Mouse (Mus musculus) forebrain, embryonic 10.5 days (tissue): ENCODE data around the gene Dydc1. TPM values are rescaled to one million over a fixed set of nuclear protein-coding genes. Genes with fewer than 3 reads are reported as not detected.

ENCODE experiments used
- DNase-seq: peaks from one replicate; pipeline ENCODE4 v3.0.0-alpha.2; 2017; ENCODE audit warnings: low spot score; ENCODE audit errors: extremely low spot score
- H3K27ac ChIP-seq: fragments of 300-500 bp; sonication (generic); 2 replicates; pipeline ENCODE4 v1.5.1; 2016; ENCODE audit warnings: mild to moderate bottlenecking
- H3K27me3 ChIP-seq: fragments of 300-500 bp; sonication (generic); 2 replicates; pipeline ENCODE4 v1.6.1; 2016; ENCODE audit warnings: mild to moderate bottlenecking; ENCODE audit not compliant: poor library complexity, severe bottlenecking
- H3K36me3 ChIP-seq: fragments of 300-500 bp; sonication (generic); replicated peaks from 2 replicates; pipeline ENCODE4 v1.6.1; 2016; ENCODE audit warnings: mild to moderate bottlenecking, moderate library complexity
- H3K4me1 ChIP-seq: fragments of 300-500 bp; sonication (generic); 2 replicates; pipeline ENCODE4 v1.6.1; 2016
- H3K4me3 ChIP-seq: fragments of 300-500 bp; sonication (generic); 2 replicates; pipeline ENCODE4 v1.5.1; 2016; ENCODE audit warnings: mild to moderate bottlenecking, moderate library complexity
- H3K9me3 ChIP-seq: fragments of 300-500 bp; sonication (generic); 2 replicates; pipeline ENCODE4 v1.6.1; 2016; ENCODE audit warnings: mild to moderate bottlenecking, moderate library complexity
- WGBS: fragments of 180-500 bp; shearing (Covaris S2); methylation state at CpG from one replicate; pipeline ENCODE4 v1.1.7; 2016; 5-methylcytosine and 5-hydroxymethylcytosine counted together
- polyA plus RNA-seq: library from polyadenylated mRNA; unstranded; fragments of >200 nt; fragmentation: Nextera tagmentation; extraction: Ambion mirVana; gene quantifications from 2 replicates; pipeline ENCODE4 v1.2.1, GENCODE M21; 2016

The Dydc1 gene
- polyA plus RNA-seq, 1 experiment from 2014 or later, result not detected

- Histone ChIP-seq H3K27ac (no peak overlapping the region), H3K4me1 (no peaks in the 10 kb centered on the region), H3K4me3 (no peak overlapping the region), H3K9me3 (no peaks in the 10 kb centered on the region), H3K27me3 (no peaks in the 10 kb centered on the region), H3K36me3 (no peaks in the 10 kb centered on the region)
- DNase-seq, result no peak
- 9% methylated on average over 1 of the region's 1 CpGs for WGBS
Observed at GRCm38 (mm10) chr14:41066416-41066815, 6.3 kb upstream of the Dydc1 start.

- peaks cover 5% of the 10 kb centered on the region; the same call in 1 of the 2 replicates for H3K27me3 ChIP-seq
- H3K36me3 ChIP-seq, result no peaks in the 10 kb centered on the region
- no peak within 1 kb of the TSS for H3K4me3 ChIP-seq
- H3K27ac ChIP-seq, result no peak within 1 kb of the TSS
- DNase-seq, result no peak
- H3K4me1 ChIP-seq, result peaks cover 9% of the 10 kb centered on the region
- no peaks in the 10 kb centered on the region for H3K9me3 ChIP-seq
Observed at GRCm38 (mm10) chr14:41069108-41069507, 3.6 kb upstream of the Dydc1 start, which contains the start of gene Dydc2. TSS of gene Dydc2 (minus strand) at chr14:41069208.

DNA sequence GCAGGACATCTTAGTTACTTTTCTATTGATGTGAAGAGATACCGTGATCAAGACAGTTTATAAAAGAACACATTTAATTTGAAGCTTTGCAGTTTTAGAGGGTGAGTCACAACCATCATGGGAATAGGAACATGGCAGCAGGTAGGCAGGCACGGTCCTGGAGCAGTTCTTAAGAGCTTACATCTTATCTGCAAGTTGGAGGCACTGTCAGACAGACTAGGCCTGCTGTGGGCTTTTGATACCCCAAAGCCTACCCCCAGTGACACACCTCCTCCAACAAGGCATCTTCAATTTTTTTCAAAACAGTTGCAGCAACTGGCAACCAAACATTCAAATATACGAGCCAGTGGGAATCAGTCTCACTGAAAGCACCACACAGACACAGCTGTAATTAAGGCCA, 2.4 kb upstream of the Dydc1 start:
- DNase-seq, result no peak
- Histone ChIP-seq H3K27me3 (peaks cover 5% of the 10 kb centered on the region; the same call in 1 of the 2 replicates), H3K9me3 (no peaks in the 10 kb centered on the region), H3K4me1 (peaks cover 9% of the 10 kb centered on the region), H3K36me3 (no peaks in the 10 kb centered on the region), H3K4me3 (no peak overlapping the region), H3K27ac (no peak overlapping the region)
- WGBS, result 77% methylated on average over 3 of the region's 3 CpGs

GRCm38 (mm10) chr14:41072944-41073275, 199 bp downstream of the Dydc1 start:
- Histone ChIP-seq H3K9me3 (no peaks in the 10 kb centered on the region), H3K4me3 (peak overlapping the region; percentile 57), H3K27me3 (peaks cover 5% of the 10 kb centered on the region; the same call in 1 of the 2 replicates), H3K36me3 (no peaks in the 10 kb centered on the region), H3K4me1 (peaks cover 9% of the 10 kb centered on the region), H3K27ac (0 out of 2 replicates have a peak overlapping the region, but pooled peaks have one; percentile 30)
- 3% methylated on average over 8 of the region's 8 CpGs for WGBS
- no peak for DNase-seq

GRCm38 (mm10) chr14:41082408-41082807, 9.7 kb downstream of the Dydc1 start:
- Histone ChIP-seq H3K9me3 (no peaks in the 10 kb centered on the region), H3K27ac (no peak overlapping the region), H3K4me3 (no peak overlapping the region), H3K36me3 (no peaks in the 10 kb centered on the region), H3K27me3 (no peaks in the 10 kb centered on the region), H3K4me1 (peaks cover 5% of the 10 kb centered on the region; the same call in 1 of the 2 replicates)
- WGBS, result 80% methylated on average over 2 of the region's 2 CpGs
- no peak for DNase-seq

- Histone ChIP-seq H3K4me1 (no peaks in the 10 kb centered on the region), H3K36me3 (no peaks in the 10 kb centered on the region), H3K27me3 (no peaks in the 10 kb centered on the region), H3K4me3 (no peak overlapping the region), H3K9me3 (no peaks in the 10 kb centered on the region), H3K27ac (no peak overlapping the region)
- no peak for DNase-seq
- WGBS, result 76% methylated on average over 1 of the region's 1 CpGs
Observed at GRCm38 (mm10) chr14:41087509-41087908, 14.8 kb downstream of the Dydc1 start.

- DNase-seq, result peak; percentile 15
- Histone ChIP-seq H3K4me3 (no peak overlapping the region), H3K36me3 (no peaks in the 10 kb centered on the region), H3K27ac (no peak overlapping the region), H3K27me3 (no peaks in the 10 kb centered on the region), H3K4me1 (no peaks in the 10 kb centered on the region), H3K9me3 (no peaks in the 10 kb centered on the region)
- WGBS, result 46% methylated on average over 8 of the region's 8 CpGs
Observed at GRCm38 (mm10) chr14:41090777-41091176, 18.1 kb downstream of the Dydc1 start.

DNA sequence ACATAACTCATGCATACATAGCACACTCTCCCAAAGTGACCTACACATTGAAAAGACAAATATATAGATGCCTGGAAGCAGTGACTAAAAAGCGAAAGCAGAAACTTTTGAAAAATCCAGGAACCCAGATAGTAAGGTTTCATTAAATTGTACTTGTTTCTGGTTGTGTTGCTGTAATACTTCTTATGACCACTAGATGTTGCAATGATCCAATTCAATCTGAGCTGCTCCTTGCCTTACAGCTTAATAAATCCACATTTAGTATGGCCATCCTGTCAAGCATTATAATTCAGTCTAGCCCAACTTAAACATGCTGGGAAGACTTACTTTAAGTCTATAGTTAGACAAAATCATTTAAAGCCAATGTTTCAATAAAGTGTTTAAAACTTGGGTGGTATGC, 21.4 kb downstream of the Dydc1 start:
- WGBS, result 55% methylated on average over 1 of the region's 1 CpGs
- Histone ChIP-seq H3K27me3 (no peaks in the 10 kb centered on the region), H3K4me3 (no peak overlapping the region), H3K9me3 (no peaks in the 10 kb centered on the region), H3K4me1 (no peaks in the 10 kb centered on the region), H3K36me3 (no peaks in the 10 kb centered on the region), H3K27ac (no peak overlapping the region)
- no peak for DNase-seq

GRCm38 (mm10) chr14:41096296-41096860, 23.7 kb downstream of the Dydc1 start:
- no peaks in the 10 kb centered on the region for H3K27me3 ChIP-seq
- H3K4me1 ChIP-seq, result no peaks in the 10 kb centered on the region
- DNase-seq, result no peak
- WGBS, result 90% methylated on average over 3 of the region's 3 CpGs
- H3K36me3 ChIP-seq, result no peaks in the 10 kb centered on the region
- H3K4me3 ChIP-seq, result no peak overlapping the region
- no peak overlapping the region for H3K27ac ChIP-seq
- H3K9me3 ChIP-seq, result no peaks in the 10 kb centered on the region

- no peak for DNase-seq
- Histone ChIP-seq H3K4me3 (no peak overlapping the region), H3K9me3 (no peaks in the 10 kb centered on the region), H3K27ac (no peak overlapping the region), H3K27me3 (no peaks in the 10 kb centered on the region), H3K36me3 (no peaks in the 10 kb centered on the region), H3K4me1 (no peaks in the 10 kb centered on the region)
- WGBS, result 67% methylated on average over 1 of the region's 1 CpGs
Observed at GRCm38 (mm10) chr14:41098726-41099125, 26.0 kb downstream of the Dydc1 start.

DNA sequence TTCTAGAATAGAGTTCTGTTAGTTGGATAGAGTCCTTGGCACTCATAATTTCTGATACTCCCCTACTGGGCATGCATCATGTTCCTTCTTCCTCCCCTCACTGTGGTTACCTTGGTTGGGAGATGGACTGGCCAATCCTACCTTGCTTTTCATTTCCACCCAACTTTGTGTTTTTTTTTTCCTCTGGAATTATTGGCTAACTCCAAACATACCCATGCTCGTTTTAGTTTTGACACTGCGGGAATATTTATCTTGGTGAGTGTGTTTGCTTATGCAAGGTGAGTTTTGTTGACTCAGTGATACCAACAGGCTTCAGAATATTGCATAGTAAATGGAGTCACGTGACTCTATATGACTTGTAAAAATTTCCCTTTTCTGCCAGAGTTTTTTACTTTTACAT, 28.0 kb downstream of the Dydc1 start:
- no peak for DNase-seq
- H3K4me3 ChIP-seq, result no peak overlapping the region
- H3K27ac ChIP-seq, result no peak overlapping the region
- WGBS, result 90% methylated on average over 3 of the region's 3 CpGs
- no peaks in the 10 kb centered on the region for H3K36me3 ChIP-seq
- H3K9me3 ChIP-seq, result no peaks in the 10 kb centered on the region
- H3K4me1 ChIP-seq, result no peaks in the 10 kb centered on the region
- no peaks in the 10 kb centered on the region for H3K27me3 ChIP-seq

GRCm38 (mm10) chr14:41101242-41101641, 28.5 kb downstream of the Dydc1 start:
- Histone ChIP-seq H3K9me3 (no peaks in the 10 kb centered on the region), H3K4me1 (no peaks in the 10 kb centered on the region), H3K4me3 (no peak overlapping the region), H3K36me3 (no peaks in the 10 kb centered on the region), H3K27ac (no peak overlapping the region), H3K27me3 (no peaks in the 10 kb centered on the region)
- WGBS, result 90% methylated on average over 5 of the region's 5 CpGs
- DNase-seq, result no peak

DNA sequence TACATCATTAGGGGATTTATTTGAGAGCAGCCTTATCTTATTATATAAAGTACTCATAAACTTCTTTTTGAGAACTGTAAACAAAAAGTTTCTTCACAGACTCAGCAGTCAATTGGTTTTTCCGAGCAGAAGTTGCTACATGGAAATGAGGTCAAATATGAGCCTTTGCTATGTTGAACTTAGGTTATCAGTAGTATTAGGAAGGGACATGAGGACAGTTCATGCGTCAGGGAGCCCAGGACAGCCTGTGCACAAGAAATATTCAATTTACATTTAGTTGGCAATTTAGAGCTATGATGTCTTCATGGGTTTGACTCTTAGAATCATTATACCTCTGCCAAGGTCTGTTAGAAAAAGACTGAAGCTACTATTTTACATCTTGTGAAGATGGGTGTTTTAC, 29.6 kb downstream of the Dydc1 start:
- WGBS, result 83% methylated on average over 2 of the region's 2 CpGs
- H3K27ac ChIP-seq, result no peak overlapping the region
- no peaks in the 10 kb centered on the region for H3K9me3 ChIP-seq
- H3K36me3 ChIP-seq, result no peaks in the 10 kb centered on the region
- no peaks in the 10 kb centered on the region for H3K4me1 ChIP-seq
- no peak overlapping the region for H3K4me3 ChIP-seq
- no peak for DNase-seq
- H3K27me3 ChIP-seq, result no peaks in the 10 kb centered on the region
